Mouse (Mus musculus): ENCODE data around the gene Slc38a1. TPM values are rescaled to one million over a fixed set of nuclear protein-coding genes. Genes with fewer than 3 reads are reported as not detected.

Gene Slc38a1
- polyA plus RNA-seq, 1 experiment from 2014 or later: 67.8 TPM

DNA sequence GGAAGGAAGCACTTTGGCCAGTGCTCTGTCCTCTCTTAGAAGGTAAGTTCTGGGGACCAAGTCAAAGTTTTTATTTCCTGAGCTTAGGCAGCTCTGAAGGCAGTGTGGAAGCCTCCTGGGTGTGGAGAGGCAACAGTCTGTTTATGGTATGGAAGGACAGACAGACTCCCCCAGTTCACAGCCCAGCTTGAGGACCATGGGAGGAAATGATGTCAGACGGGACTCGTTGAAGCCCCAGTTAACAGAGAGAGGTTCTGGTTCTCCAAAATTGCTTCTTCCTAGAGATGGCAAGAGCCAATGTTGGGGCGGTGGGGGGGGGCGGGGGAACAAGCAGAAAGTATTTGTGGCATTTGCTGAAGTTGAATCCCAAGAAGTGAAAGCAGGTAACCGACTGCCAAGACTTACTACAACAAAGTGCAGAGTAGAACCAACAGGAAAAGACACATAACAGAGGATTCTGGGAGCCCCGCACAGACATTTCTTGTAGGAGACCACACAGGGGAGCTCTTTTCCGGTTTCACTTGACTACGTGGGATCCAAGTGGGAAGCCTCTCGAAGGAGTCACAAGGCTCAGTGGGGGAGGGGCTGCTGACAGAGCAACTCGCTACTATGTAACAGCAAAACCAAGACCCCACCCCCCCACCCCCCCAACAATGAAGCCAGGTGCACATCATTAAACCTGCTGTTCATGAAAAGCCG is 41.6 kb upstream of the Slc38a1 start:
- peaks cover 12% of the 10 kb centered on the region for H3K4me1 ChIP-seq (replicated peaks)

DNA sequence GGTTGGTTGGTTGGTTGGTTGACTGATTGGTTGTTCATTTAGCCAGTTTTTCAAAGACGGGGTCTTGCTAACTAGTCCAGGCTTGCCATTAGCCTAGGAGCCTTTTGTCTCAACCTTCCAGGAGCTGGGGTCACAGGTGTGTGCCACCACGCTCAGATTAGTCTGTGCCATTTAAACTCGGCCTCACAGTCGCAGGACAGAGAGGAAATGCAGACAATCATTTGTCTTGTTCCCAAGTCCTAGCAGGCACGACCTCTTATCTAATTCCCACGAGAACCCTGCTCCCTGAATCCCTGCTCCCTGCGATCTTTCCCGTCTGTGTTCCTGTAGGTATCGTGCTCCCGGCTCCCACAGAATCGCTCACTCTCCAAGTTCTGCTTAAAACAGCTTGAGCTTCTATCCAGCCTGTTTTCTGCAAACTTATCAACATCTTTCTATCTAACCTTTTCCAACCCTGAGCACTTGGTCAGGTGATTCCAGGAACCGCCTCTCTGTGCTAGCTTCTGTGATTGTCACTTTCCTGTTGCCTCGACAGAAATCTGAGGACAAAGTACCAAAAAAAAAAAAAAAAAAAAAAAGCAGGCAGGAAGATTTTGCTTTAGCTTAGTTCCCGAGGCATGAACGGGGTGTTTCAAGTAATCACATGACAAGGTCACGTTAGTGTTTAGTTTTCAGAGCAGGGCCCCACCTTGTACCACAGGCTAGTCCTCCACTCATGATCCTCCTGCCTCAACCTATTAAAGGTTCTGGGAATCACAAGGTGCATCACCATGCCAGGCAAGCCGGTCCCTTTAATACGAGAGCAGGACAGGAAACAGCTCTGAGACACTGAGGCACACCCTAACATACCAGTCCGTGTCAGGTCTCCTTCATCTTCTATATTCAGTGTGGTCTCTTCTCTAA is 36.4 kb upstream of the Slc38a1 start:
- ATAC-seq (replicated peaks; ENCODE audit: insufficient number of reproducible peaks, insufficient read depth, low FRiP score, low read depth): no peak
- H3K36me3 ChIP-seq: no peaks in the 10 kb centered on the region
- H3K9ac ChIP-seq: no peak overlapping the region
- no peaks in the 10 kb centered on the region for H3K27me3 ChIP-seq
- no peaks in the 10 kb centered on the region for H3K9me3 ChIP-seq (replicated peaks)
- H3K4me2 ChIP-seq: no peak overlapping the region
- no peak overlapping the region for H3K4me3 ChIP-seq
- peaks cover 15% of the 10 kb centered on the region for H3K4me1 ChIP-seq (replicated peaks)
- WGBS: 45% methylated on average over 19 of the region's 19 CpGs
- no peak overlapping the region for H3K27ac ChIP-seq

More for the DNA sequence above, 41.6 kb upstream of the Slc38a1 start:
- Histone ChIP-seq H3K9ac (no peak overlapping the region), H3K27me3 (no peaks in the 10 kb centered on the region), H3K27ac (no peak overlapping the region), H3K36me3 (peaks cover 20% of the 10 kb centered on the region), H3K9me3 (replicated peaks) (no peaks in the 10 kb centered on the region), H3K4me2 (peak overlapping the region; percentile 33), H3K4me3 (peak overlapping the region; percentile 2; the same call in 1 of the 2 replicates)
- no peak for ATAC-seq (replicated peaks; ENCODE audit: insufficient number of reproducible peaks, insufficient read depth, low FRiP score, low read depth)
- WGBS: 25% methylated on average over 11 of the region's 11 CpGs

DNA sequence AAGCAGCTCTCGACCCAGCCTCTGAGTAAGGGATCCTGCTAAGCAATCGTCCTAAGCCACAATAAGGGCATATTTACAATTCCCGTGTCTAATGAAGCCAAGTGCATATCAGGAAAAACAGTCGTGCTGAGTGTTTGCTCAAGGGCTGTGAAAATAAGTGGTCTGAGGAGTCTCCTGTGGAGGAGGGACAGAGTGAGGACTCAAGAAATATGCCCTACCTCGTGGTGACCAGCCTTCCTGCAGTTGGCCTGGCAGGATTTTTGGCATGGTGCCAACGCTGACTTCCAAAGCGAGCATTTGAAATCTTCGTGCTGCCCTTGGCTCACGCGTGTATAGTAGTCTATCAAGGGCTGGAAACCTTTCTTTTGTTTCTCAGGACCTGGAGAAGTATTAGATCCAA is 33.8 kb upstream of the Slc38a1 start:
- Histone ChIP-seq H3K9ac (no peak overlapping the region), H3K36me3 (no peaks in the 10 kb centered on the region), H3K4me1 (replicated peaks) (peaks cover 15% of the 10 kb centered on the region), H3K27me3 (no peaks in the 10 kb centered on the region), H3K9me3 (replicated peaks) (no peaks in the 10 kb centered on the region), H3K27ac (peak overlapping the region; percentile 14; the same call in 1 of the 2 replicates), H3K4me3 (no peak overlapping the region), H3K4me2 (no peak overlapping the region)
- ATAC-seq (replicated peaks; ENCODE audit: insufficient number of reproducible peaks, insufficient read depth, low FRiP score, low read depth): peak; percentile 62; the same call in 1 of the 2 replicates
- 24% methylated on average over 10 of the region's 10 CpGs for WGBS

DNA sequence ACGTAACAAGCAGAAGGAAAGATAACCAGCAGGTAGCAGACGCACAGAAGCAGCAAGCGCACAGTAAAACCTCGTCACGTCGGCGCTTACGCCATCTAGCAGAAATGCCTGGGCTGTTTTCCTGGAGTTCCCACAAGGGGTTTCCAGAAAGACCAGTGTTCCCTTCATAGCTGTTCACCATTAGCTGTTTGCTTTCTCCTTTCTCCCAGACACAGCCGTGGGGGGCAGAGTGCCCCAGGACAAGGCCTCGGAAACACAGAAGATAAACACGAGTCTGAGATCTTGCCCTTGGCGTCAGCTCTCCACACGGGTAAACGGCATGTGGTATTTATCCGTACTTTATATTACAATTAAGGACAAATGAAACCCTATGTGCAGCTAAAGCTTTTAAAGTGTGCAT is 33.0 kb upstream of the Slc38a1 start:
- no peak for ATAC-seq (replicated peaks; ENCODE audit: insufficient number of reproducible peaks, insufficient read depth, low FRiP score, low read depth)
- no peak overlapping the region for H3K9ac ChIP-seq
- H3K27me3 ChIP-seq: no peaks in the 10 kb centered on the region
- H3K9me3 ChIP-seq (replicated peaks): no peaks in the 10 kb centered on the region
- 61% methylated on average over 15 of the region's 15 CpGs for WGBS
- H3K36me3 ChIP-seq: no peaks in the 10 kb centered on the region
- peaks cover 15% of the 10 kb centered on the region for H3K4me1 ChIP-seq (replicated peaks)
- H3K4me3 ChIP-seq: no peak overlapping the region
- peak overlapping the region; percentile 14; the same call in 1 of the 2 replicates for H3K27ac ChIP-seq
- no peak overlapping the region for H3K4me2 ChIP-seq

DNA sequence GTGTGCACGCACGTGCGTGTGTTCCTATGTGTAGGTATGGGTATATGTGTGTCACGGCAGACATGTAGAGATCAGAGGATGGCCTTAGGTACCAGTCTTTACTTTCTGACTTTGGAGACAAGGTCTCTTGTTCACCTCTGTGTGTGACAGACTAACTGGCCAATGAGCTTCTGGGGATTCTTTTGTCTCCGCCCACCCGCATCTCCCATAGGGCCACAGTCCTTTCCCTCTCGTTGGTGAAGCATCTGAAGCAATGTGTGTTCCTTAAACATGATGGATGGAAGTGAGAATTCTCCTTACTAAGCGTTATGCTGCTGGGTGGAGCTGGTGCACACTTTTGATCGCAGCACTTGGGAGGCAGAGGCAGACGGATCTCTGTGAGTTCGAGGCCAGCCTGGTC is 32.3 kb upstream of the Slc38a1 start:
- ATAC-seq (replicated peaks; ENCODE audit: insufficient number of reproducible peaks, insufficient read depth, low FRiP score, low read depth): no peak
- peaks cover 15% of the 10 kb centered on the region for H3K4me1 ChIP-seq (replicated peaks)
- WGBS: 82% methylated on average over 11 of the region's 11 CpGs
- no peak overlapping the region for H3K4me2 ChIP-seq
- no peak overlapping the region for H3K27ac ChIP-seq
- H3K27me3 ChIP-seq: no peaks in the 10 kb centered on the region
- H3K36me3 ChIP-seq: no peaks in the 10 kb centered on the region
- H3K9ac ChIP-seq: no peak overlapping the region
- no peaks in the 10 kb centered on the region for H3K9me3 ChIP-seq (replicated peaks)
- H3K4me3 ChIP-seq: no peak overlapping the region

DNA sequence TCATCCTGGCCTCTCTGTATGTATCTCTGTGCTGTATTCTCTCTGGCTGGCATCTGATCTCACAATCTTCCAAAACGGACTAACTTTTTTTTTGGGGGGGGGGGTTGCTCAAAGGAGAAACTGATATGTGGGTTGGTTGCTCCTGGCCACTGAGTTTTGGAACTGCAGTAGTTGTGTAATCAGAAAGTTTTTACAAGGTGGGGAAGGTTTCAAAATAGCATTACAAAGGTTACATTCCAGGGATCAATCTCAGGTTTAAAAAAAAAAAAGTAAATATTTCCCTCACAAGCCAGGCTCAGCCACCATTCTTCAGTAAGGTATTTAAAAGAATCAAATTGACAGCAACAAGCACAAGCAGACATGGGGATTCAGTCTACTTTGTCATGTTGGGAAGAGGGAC is 31.4 kb upstream of the Slc38a1 start:
- no peak overlapping the region for H3K4me2 ChIP-seq
- no peaks in the 10 kb centered on the region for H3K36me3 ChIP-seq
- no peak for ATAC-seq (replicated peaks; ENCODE audit: insufficient number of reproducible peaks, insufficient read depth, low FRiP score, low read depth)
- peaks cover 15% of the 10 kb centered on the region for H3K4me1 ChIP-seq (replicated peaks)
- H3K27ac ChIP-seq: no peak overlapping the region
- 56% methylated on average over 1 of the region's 1 CpGs for WGBS
- H3K4me3 ChIP-seq: no peak overlapping the region
- no peak overlapping the region for H3K9ac ChIP-seq
- no peaks in the 10 kb centered on the region for H3K9me3 ChIP-seq (replicated peaks)
- no peaks in the 10 kb centered on the region for H3K27me3 ChIP-seq

DNA sequence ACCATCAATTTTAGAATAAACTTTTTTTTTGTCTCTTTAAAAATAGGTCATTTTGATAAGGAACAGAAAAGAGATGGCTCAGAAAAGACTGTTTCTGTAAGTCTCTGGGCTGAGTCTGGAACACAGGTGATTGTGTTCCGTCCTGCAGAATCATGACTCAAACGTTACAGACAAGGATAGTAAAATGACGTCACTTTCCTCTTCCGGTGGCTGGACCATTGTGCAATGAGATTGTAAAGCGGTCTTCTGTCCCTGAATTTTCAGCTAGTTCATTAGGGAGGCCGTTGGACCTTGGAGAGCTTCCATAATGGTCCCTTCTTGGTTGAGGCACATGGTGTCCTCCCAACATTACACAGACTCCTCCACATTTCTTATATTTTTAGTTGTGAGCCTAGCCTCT is 27.0 kb upstream of the Slc38a1 start:
- H3K36me3 ChIP-seq: no peaks in the 10 kb centered on the region
- H3K9ac ChIP-seq: no peak overlapping the region
- no peak overlapping the region for H3K4me2 ChIP-seq
- no peaks in the 10 kb centered on the region for H3K9me3 ChIP-seq (replicated peaks)
- no peak overlapping the region for H3K27ac ChIP-seq
- no peak overlapping the region for H3K4me3 ChIP-seq
- ATAC-seq (replicated peaks; ENCODE audit: insufficient number of reproducible peaks, insufficient read depth, low FRiP score, low read depth): no peak
- H3K27me3 ChIP-seq: no peaks in the 10 kb centered on the region
- peaks cover 6% of the 10 kb centered on the region for H3K4me1 ChIP-seq (replicated peaks)
- WGBS: 57% methylated on average over 6 of the region's 6 CpGs

DNA sequence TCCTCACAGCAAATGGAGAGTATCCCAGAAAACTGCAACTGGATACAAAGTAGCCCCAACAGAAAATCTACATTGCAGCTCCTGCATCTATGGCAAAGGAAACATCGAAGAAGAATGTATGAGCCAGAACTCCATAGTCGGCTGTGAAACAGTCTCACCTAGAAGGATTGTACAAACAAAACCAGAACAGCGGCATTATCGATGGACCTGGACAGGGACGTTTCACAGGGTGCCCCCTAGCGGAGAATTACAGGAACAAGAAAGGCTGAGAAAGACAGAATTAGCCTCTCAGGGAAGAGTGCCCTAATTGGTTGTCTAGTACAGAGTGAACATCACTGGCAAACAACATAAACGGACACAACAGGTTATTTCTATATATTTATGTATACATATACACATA is 23.9 kb upstream of the Slc38a1 start:
- Histone ChIP-seq H3K9me3 (replicated peaks) (no peaks in the 10 kb centered on the region), H3K27ac (no peak overlapping the region), H3K36me3 (no peaks in the 10 kb centered on the region), H3K4me3 (peak overlapping the region; percentile 35), H3K27me3 (no peaks in the 10 kb centered on the region), H3K9ac (no peak overlapping the region), H3K4me1 (replicated peaks) (peaks cover 6% of the 10 kb centered on the region), H3K4me2 (peak overlapping the region; percentile 64)
- 0 out of 2 replicates have a peak, but pooled peaks have one; percentile 48 for ATAC-seq (replicated peaks; ENCODE audit: insufficient number of reproducible peaks, insufficient read depth, low FRiP score, low read depth)
- 6% methylated on average over 7 of the region's 7 CpGs for WGBS

DNA sequence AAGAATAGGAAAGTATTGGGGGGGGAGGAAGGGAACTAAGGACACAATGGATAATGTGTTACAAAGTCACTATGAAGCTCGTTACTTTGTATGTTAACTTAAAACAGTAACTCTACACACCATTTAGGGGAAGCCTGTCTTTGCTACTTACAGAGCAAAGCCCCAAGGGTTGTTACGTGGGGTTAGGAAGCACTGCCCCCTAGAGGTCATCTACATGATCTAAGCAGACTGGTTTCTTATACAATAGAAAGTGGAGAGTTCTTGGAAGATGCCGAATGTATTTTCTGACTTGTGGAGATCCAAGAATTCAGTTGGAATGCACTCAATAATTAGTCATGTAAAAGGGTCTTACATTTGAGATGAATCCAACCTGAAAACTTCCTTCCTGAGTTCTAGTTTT is 23.2 kb upstream of the Slc38a1 start:
- Histone ChIP-seq H3K4me1 (replicated peaks) (peaks cover 11% of the 10 kb centered on the region), H3K27ac (no peak overlapping the region), H3K9ac (no peak overlapping the region; the same call in 1 of the 2 replicates), H3K27me3 (no peaks in the 10 kb centered on the region), H3K9me3 (replicated peaks) (no peaks in the 10 kb centered on the region), H3K4me3 (peak overlapping the region; percentile 35), H3K36me3 (no peaks in the 10 kb centered on the region), H3K4me2 (peak overlapping the region; percentile 64)
- peak; percentile 69; the same call in 1 of the 2 replicates for ATAC-seq (replicated peaks; ENCODE audit: insufficient number of reproducible peaks, insufficient read depth, low FRiP score, low read depth)
- 7% methylated on average over 3 of the region's 3 CpGs for WGBS

DNA sequence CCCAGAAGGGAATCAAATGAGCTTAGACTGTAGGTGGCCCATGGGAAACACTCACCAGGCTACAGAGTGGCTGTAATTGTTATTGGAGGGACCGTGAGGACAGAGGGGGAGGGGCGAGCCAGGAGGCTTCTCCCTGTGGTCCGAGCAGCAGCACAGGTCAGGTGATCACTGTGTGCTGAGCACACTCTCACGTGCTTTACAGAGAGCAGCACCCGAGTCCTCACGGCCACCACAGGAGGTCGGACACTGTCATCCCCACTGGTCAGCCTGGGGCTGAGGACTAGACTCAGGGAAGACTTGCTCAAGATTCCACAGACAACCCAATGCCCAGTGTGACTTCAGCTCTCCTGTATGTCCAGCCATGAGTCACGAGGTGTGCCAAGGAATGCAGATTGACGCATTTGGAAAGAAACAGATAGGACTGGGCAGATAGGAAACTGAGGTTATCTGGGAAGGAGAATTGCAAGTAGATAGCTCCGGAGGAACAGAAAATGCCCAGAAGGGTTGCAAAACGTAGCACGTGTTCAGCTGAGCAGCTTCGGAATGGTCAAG is 18.0 kb upstream of the Slc38a1 start:
- peak; percentile 27; the same call in 1 of the 2 replicates for ATAC-seq (replicated peaks; ENCODE audit: insufficient number of reproducible peaks, insufficient read depth, low FRiP score, low read depth)
- Histone ChIP-seq H3K9ac (no peak overlapping the region), H3K4me3 (no peak overlapping the region), H3K9me3 (replicated peaks) (no peaks in the 10 kb centered on the region), H3K4me1 (replicated peaks) (peaks cover 20% of the 10 kb centered on the region), H3K36me3 (no peaks in the 10 kb centered on the region), H3K4me2 (peak overlapping the region; percentile 48), H3K27me3 (no peaks in the 10 kb centered on the region), H3K27ac (no peak overlapping the region)
- WGBS: 28% methylated on average over 13 of the region's 13 CpGs

DNA sequence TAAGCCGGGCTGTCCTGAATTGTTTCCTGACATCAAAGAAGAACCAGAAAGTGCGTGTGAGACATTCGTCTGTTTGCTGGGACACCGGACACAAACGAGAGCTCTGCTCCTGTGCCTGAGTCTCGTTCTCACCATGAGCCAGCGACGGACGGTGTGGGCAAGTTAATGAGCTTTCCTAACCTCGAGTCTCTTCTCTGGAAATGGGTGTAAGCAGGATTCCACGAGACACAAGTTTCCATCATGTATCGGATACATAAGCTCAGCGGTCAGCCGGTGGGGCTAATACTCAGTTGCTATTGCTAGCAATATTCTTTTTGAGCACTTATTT is 15.5 kb upstream of the Slc38a1 start:
- no peaks in the 10 kb centered on the region for H3K27me3 ChIP-seq
- H3K9me3 ChIP-seq (replicated peaks): no peaks in the 10 kb centered on the region
- H3K9ac ChIP-seq: no peak overlapping the region
- no peak for ATAC-seq (replicated peaks; ENCODE audit: insufficient number of reproducible peaks, insufficient read depth, low FRiP score, low read depth)
- WGBS: 50% methylated on average over 14 of the region's 14 CpGs
- H3K4me2 ChIP-seq: peak overlapping the region; percentile 5; the same call in 1 of the 2 replicates
- H3K4me3 ChIP-seq: no peak overlapping the region
- H3K36me3 ChIP-seq: no peaks in the 10 kb centered on the region
- H3K4me1 ChIP-seq (replicated peaks): peaks cover 20% of the 10 kb centered on the region
- H3K27ac ChIP-seq: no peak overlapping the region

Data from heart, embryonic 15.5 days (tissue).